Mouse (Mus musculus) erythroblast, embryonic 14.5 days (primary cell): ENCODE measurements at regions not wholly inside any gene's neighbourhood (a gene's known extent, or its start where the extent isn't known, plus 50 kb on each side); places are given as distances from the start of the nearest gene placed in this dataset.

Experiments
- H3K27me3 ChIP-seq: 2 replicates; pipeline ENCODE4 v1.6.1; 2012; ENCODE audit warnings: inconsistent platforms; ENCODE audit not compliant: control insufficient read depth
- H3K36me3 ChIP-seq: 2 replicates; pipeline ENCODE4 v1.6.1; 2012; ENCODE audit warnings: mild to moderate bottlenecking, inconsistent platforms; ENCODE audit not compliant: control insufficient read depth
- H3K4me1 ChIP-seq: 2 replicates; pipeline ENCODE4 v1.6.1; 2012; ENCODE audit warnings: inconsistent platforms; ENCODE audit not compliant: control insufficient read depth
- H3K4me3 ChIP-seq: replicated peaks from 2 replicates; pipeline ENCODE3; 2012; ENCODE audit warnings: moderate library complexity, mild to moderate bottlenecking, inconsistent platforms
- H3K9me3 ChIP-seq: 2 replicates; pipeline ENCODE4 v1.6.1; 2012; ENCODE audit warnings: low read length, inconsistent platforms, mixed read lengths; ENCODE audit not compliant: control insufficient read depth
- GATA1 ChIP-seq: IDR thresholded peaks from 2 replicates; pipeline ENCODE4 v1.6.1; 2012; ENCODE audit warnings: low read length, inconsistent platforms, mixed read lengths
- TAL1 ChIP-seq: IDR thresholded peaks from 3 replicates; pipeline ENCODE4 v1.6.1; 2012; ENCODE audit warnings: low read length, inconsistent platforms, mixed read lengths

- Histone ChIP-seq H3K27me3 (peaks cover 3% of the 10 kb centered on the region; the same call in 1 of the 2 replicates), H3K9me3 (no peaks in the 10 kb centered on the region), H3K36me3 (no peaks in the 10 kb centered on the region), H3K4me1 (0 out of 2 replicates have a peak, but pooled peaks cover 2% of the 10 kb centered on the region), H3K4me3 (no peak overlapping the region)
- TF ChIP-seq TAL1 (no peak), GATA1 (no peak)
These were observed 133.4 kb upstream of the Ccdc122 start for GRCm38 (mm10) chr14:76902962-76903757.

- Histone ChIP-seq H3K4me3 (no peak overlapping the region), H3K9me3 (no peaks in the 10 kb centered on the region), H3K27me3 (peaks cover 3% of the 10 kb centered on the region; the same call in 1 of the 2 replicates), H3K4me1 (0 out of 2 replicates have a peak, but pooled peaks cover 2% of the 10 kb centered on the region), H3K36me3 (no peaks in the 10 kb centered on the region)
- TF ChIP-seq GATA1 (no peak), TAL1 (no peak)
These were observed 135.1 kb upstream of the Ccdc122 start for GRCm38 (mm10) chr14:76901490-76901889.

GRCm38 (mm10) chr14:76899331-76899730 lies 137.2 kb upstream of the Ccdc122 start:
- Histone ChIP-seq H3K4me3 (no peak overlapping the region), H3K4me1 (0 out of 2 replicates have a peak, but pooled peaks cover 2% of the 10 kb centered on the region), H3K36me3 (no peaks in the 10 kb centered on the region), H3K9me3 (no peaks in the 10 kb centered on the region), H3K27me3 (peaks cover 3% of the 10 kb centered on the region; the same call in 1 of the 2 replicates)
- no peak for TF ChIP-seq GATA1
- TF ChIP-seq TAL1: no peak

- H3K27me3 ChIP-seq: peaks cover 12% of the 10 kb centered on the region
- no peaks in the 10 kb centered on the region for H3K36me3 ChIP-seq
- TF ChIP-seq TAL1: no peak
- TF ChIP-seq GATA1: no peak
- H3K9me3 ChIP-seq: no peaks in the 10 kb centered on the region
- H3K4me1 ChIP-seq: peaks cover 36% of the 10 kb centered on the region
- H3K4me3 ChIP-seq: no peak overlapping the region
These were observed 148.9 kb upstream of the Ccdc122 start for GRCm38 (mm10) chr14:76887708-76888107.

- Histone ChIP-seq H3K4me3 (no peak overlapping the region), H3K9me3 (no peaks in the 10 kb centered on the region), H3K27me3 (peaks cover 12% of the 10 kb centered on the region), H3K4me1 (peaks cover 41% of the 10 kb centered on the region), H3K36me3 (no peaks in the 10 kb centered on the region)
- no peak for TF ChIP-seq TAL1
- no peak for TF ChIP-seq GATA1
These were observed 149.4 kb upstream of the Ccdc122 start for GRCm38 (mm10) chr14:76887201-76887600.

GRCm38 (mm10) chr14:76883231-76883651 lies 153.3 kb upstream of the Ccdc122 start:
- no peaks in the 10 kb centered on the region for H3K9me3 ChIP-seq
- H3K4me1 ChIP-seq: peaks cover 50% of the 10 kb centered on the region
- TF ChIP-seq GATA1 (peak; percentile 67), TAL1 (peak; percentile 73)
- peak overlapping the region; percentile 45 for H3K4me3 ChIP-seq
- H3K36me3 ChIP-seq: no peaks in the 10 kb centered on the region
- peaks cover 11% of the 10 kb centered on the region for H3K27me3 ChIP-seq

GRCm38 (mm10) chr14:76882711-76883171 lies 153.8 kb upstream of the Ccdc122 start:
- TF ChIP-seq TAL1 (no peak), GATA1 (peak; percentile 68)
- peaks cover 8% of the 10 kb centered on the region for H3K27me3 ChIP-seq
- peak overlapping the region; percentile 45 for H3K4me3 ChIP-seq
- no peaks in the 10 kb centered on the region for H3K9me3 ChIP-seq
- no peaks in the 10 kb centered on the region for H3K36me3 ChIP-seq
- H3K4me1 ChIP-seq: peaks cover 49% of the 10 kb centered on the region

- no peaks in the 10 kb centered on the region for H3K27me3 ChIP-seq
- TF ChIP-seq GATA1: no peak
- no peak overlapping the region for H3K4me3 ChIP-seq
- peaks cover 36% of the 10 kb centered on the region for H3K4me1 ChIP-seq
- no peaks in the 10 kb centered on the region for H3K36me3 ChIP-seq
- no peaks in the 10 kb centered on the region for H3K9me3 ChIP-seq
These were observed 155.7 kb upstream of the Ccdc122 start for GRCm38 (mm10) chr14:76880851-76881250.

GRCm38 (mm10) chr14:76877306-76877705 lies 159.3 kb upstream of the Ccdc122 start:
- Histone ChIP-seq H3K9me3 (no peaks in the 10 kb centered on the region), H3K4me1 (peaks cover 10% of the 10 kb centered on the region), H3K4me3 (no peak overlapping the region), H3K27me3 (no peaks in the 10 kb centered on the region), H3K36me3 (no peaks in the 10 kb centered on the region)
- no peak for TF ChIP-seq GATA1
- no peak for TF ChIP-seq TAL1

- Histone ChIP-seq H3K4me3 (no peak overlapping the region), H3K4me1 (peaks cover 2% of the 10 kb centered on the region), H3K9me3 (no peaks in the 10 kb centered on the region), H3K36me3 (no peaks in the 10 kb centered on the region), H3K27me3 (no peaks in the 10 kb centered on the region)
- TF ChIP-seq TAL1 (no peak), GATA1 (no peak)
These were observed 160.6 kb upstream of the Ccdc122 start for GRCm38 (mm10) chr14:76876015-76876414.
